Mouse (Mus musculus): ENCODE data around the gene Erbin. TPM values are rescaled to one million over a fixed set of nuclear protein-coding genes. Genes with fewer than 3 reads are reported as not detected.

Gene Erbin
- polyA plus RNA-seq, 1 experiment from 2014 or later = 20.3 TPM

GRCm38 (mm10) chr13:103859041-103859440 lies 61.3 kb downstream of the Erbin start:
- WGBS = 85% methylated on average over 2 of the region's 2 CpGs
- H3K36me3 ChIP-seq = peaks cover 21% of the 10 kb centered on the region
- no peaks in the 10 kb centered on the region for H3K27me3 ChIP-seq
- H3K4me3 ChIP-seq = no peak overlapping the region
- H3K9me3 ChIP-seq = no peaks in the 10 kb centered on the region
- no peak for ATAC-seq (ENCODE audit: insufficient number of reproducible peaks, low FRiP score, low TSS enrichment, low read depth)
- H3K4me2 ChIP-seq = no peak overlapping the region
- H3K27ac ChIP-seq = no peak overlapping the region
- H3K4me1 ChIP-seq = no peaks in the 10 kb centered on the region
- no peak overlapping the region for H3K9ac ChIP-seq

- Histone ChIP-seq H3K4me1 (no peaks in the 10 kb centered on the region), H3K4me3 (no peak overlapping the region), H3K27ac (no peak overlapping the region), H3K4me2 (no peak overlapping the region), H3K9me3 (no peaks in the 10 kb centered on the region), H3K9ac (no peak overlapping the region), H3K36me3 (peaks cover 29% of the 10 kb centered on the region), H3K27me3 (no peaks in the 10 kb centered on the region)
- no peak for ATAC-seq (ENCODE audit: insufficient number of reproducible peaks, low FRiP score, low TSS enrichment, low read depth)
- WGBS = 88% methylated on average over 2 of the region's 2 CpGs
Observed at GRCm38 (mm10) chr13:103847614-103848013, 72.7 kb downstream of the Erbin start.

GRCm38 (mm10) chr13:103841287-103842201 lies 78.8 kb downstream of the Erbin start:
- no peak overlapping the region for H3K4me2 ChIP-seq
- H3K4me3 ChIP-seq = no peak overlapping the region
- no peak for ATAC-seq (ENCODE audit: insufficient number of reproducible peaks, low FRiP score, low TSS enrichment, low read depth)
- H3K27ac ChIP-seq = no peak overlapping the region
- H3K9me3 ChIP-seq = no peaks in the 10 kb centered on the region
- no peaks in the 10 kb centered on the region; the same call in 1 of the 2 replicates for H3K4me1 ChIP-seq
- no peaks in the 10 kb centered on the region for H3K27me3 ChIP-seq
- WGBS = 87% methylated on average over 5 of the region's 5 CpGs
- H3K9ac ChIP-seq = no peak overlapping the region
- H3K36me3 ChIP-seq = peaks cover 52% of the 10 kb centered on the region

DNA sequence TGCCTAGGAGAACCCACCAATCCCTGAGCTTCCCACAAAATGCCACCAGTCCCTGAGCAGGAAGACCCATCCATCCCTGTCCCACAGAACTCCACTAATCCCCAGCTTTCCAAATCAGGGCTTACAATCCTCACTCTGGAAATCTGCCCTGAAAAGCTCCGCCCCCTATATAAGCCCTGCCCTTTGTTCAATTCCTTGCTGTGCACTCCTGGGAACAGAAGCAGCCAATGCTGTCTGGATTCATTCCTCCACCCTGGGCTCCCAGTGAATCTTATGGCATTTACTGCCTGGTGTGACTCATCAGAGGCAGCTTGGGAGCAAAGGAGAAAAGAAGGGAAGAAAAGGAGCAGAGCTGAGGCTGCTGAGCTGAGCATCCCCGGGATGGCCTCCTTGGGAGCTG lies 81.7 kb downstream of the Erbin start:
- 81% methylated on average over 2 of the region's 2 CpGs for WGBS
- Histone ChIP-seq H3K27me3 (no peaks in the 10 kb centered on the region), H3K36me3 (peaks cover 55% of the 10 kb centered on the region), H3K4me2 (no peak overlapping the region), H3K9me3 (no peaks in the 10 kb centered on the region), H3K27ac (no peak overlapping the region), H3K4me1 (no peaks in the 10 kb centered on the region; the same call in 1 of the 2 replicates), H3K9ac (no peak overlapping the region), H3K4me3 (no peak overlapping the region)
- ATAC-seq (ENCODE audit: insufficient number of reproducible peaks, low FRiP score, low TSS enrichment, low read depth) = no peak

DNA sequence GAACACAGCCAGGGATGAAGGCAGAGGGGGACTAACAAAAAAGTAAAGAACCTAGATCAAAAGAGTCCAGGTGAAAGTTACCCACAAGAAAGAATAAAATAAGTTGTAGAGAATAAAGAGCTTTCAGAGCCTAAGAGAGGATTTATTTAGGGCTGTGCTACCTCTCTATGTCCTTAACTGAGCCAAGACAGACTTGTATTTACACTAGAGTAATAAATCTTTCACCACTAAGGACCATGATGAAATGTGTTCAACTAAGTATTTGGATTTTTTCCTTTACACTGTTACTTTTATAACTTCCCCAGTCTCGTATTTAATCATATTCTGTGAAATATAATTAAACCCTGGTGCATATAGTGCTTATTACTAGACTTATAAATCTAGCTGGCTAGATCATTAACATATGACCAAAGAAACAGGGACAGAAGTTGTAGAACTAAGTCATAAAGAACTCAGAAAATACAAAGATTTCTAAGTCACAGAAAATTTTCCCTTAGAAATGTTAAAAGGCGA lies 90.6 kb downstream of the Erbin start:
- Histone ChIP-seq H3K4me3 (no peak overlapping the region), H3K4me2 (no peak overlapping the region), H3K27me3 (no peaks in the 10 kb centered on the region), H3K36me3 (peaks cover 20% of the 10 kb centered on the region), H3K9me3 (no peaks in the 10 kb centered on the region), H3K27ac (no peak overlapping the region), H3K9ac (no peak overlapping the region), H3K4me1 (no peaks in the 10 kb centered on the region)
- ATAC-seq (ENCODE audit: insufficient number of reproducible peaks, low FRiP score, low TSS enrichment, low read depth) = peak; percentile 35; the same call in 1 of the 2 replicates
- 39% methylated on average over 2 of the region's 2 CpGs for WGBS

DNA sequence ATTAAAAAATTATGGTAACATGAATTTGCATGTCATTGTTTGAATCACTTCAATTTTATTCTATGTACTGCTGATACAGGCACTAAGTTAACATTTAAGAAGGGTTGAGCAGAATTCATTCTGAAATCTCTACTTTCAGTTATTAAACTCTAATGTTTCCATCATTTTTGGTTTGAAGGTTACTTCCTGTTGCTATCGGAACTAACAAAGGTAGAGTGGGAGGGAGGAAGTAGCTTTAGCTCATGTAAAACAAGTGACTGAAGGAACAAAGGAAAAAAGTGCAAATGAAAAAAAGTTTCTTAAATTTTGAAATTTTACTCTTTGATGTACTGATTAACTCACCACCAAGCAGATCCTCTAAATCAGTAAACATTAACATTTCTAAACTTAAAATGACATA lies 98.0 kb downstream of the Erbin start:
- Histone ChIP-seq H3K27ac (no peak overlapping the region), H3K9ac (no peak overlapping the region), H3K4me1 (no peaks in the 10 kb centered on the region), H3K9me3 (no peaks in the 10 kb centered on the region), H3K27me3 (no peaks in the 10 kb centered on the region), H3K4me3 (no peak overlapping the region), H3K4me2 (no peak overlapping the region), H3K36me3 (peaks cover 32% of the 10 kb centered on the region)
- ATAC-seq (ENCODE audit: insufficient number of reproducible peaks, low FRiP score, low TSS enrichment, low read depth) = no peak
- 93% methylated on average over 1 of the region's 1 CpGs for WGBS

GRCm38 (mm10) chr13:103819377-103819776 lies 100.9 kb downstream of the Erbin start:
- H3K36me3 ChIP-seq = peaks cover 40% of the 10 kb centered on the region

GRCm38 (mm10) chr13:103817935-103818334 lies 102.4 kb downstream of the Erbin start:
- peaks cover 32% of the 10 kb centered on the region for H3K36me3 ChIP-seq
- no peak overlapping the region for H3K27ac ChIP-seq
- no peaks in the 10 kb centered on the region for H3K4me1 ChIP-seq
- H3K9ac ChIP-seq = no peak overlapping the region
- no peak overlapping the region for H3K4me2 ChIP-seq
- ATAC-seq (ENCODE audit: insufficient number of reproducible peaks, low FRiP score, low TSS enrichment, low read depth) = no peak
- no peaks in the 10 kb centered on the region for H3K27me3 ChIP-seq
- 90% methylated on average over 3 of the region's 3 CpGs for WGBS
- no peaks in the 10 kb centered on the region for H3K9me3 ChIP-seq
- H3K4me3 ChIP-seq = no peak overlapping the region

More at GRCm38 (mm10) chr13:103819377-103819776, 100.9 kb downstream of the Erbin start:
- Histone ChIP-seq H3K4me3 (no peak overlapping the region), H3K4me2 (no peak overlapping the region), H3K27ac (no peak overlapping the region), H3K4me1 (no peaks in the 10 kb centered on the region), H3K9me3 (no peaks in the 10 kb centered on the region), H3K9ac (no peak overlapping the region), H3K27me3 (no peaks in the 10 kb centered on the region)
- ATAC-seq (ENCODE audit: insufficient number of reproducible peaks, low FRiP score, low TSS enrichment, low read depth) = no peak
- WGBS = 84% methylated on average over 5 of the region's 5 CpGs

- Histone ChIP-seq H3K4me2 (no peak overlapping the region), H3K9ac (no peak overlapping the region), H3K9me3 (no peaks in the 10 kb centered on the region), H3K27me3 (no peaks in the 10 kb centered on the region), H3K4me3 (no peak overlapping the region), H3K36me3 (peaks cover 7% of the 10 kb centered on the region), H3K27ac (no peak overlapping the region), H3K4me1 (peaks cover 3% of the 10 kb centered on the region; the same call in 1 of the 2 replicates)
- WGBS = 79% methylated on average over 5 of the region's 5 CpGs
- ATAC-seq (ENCODE audit: insufficient number of reproducible peaks, low FRiP score, low TSS enrichment, low read depth) = no peak
Observed at GRCm38 (mm10) chr13:103807464-103807863, 112.8 kb downstream of the Erbin start.

GRCm38 (mm10) chr13:103806210-103806851 lies 114.0 kb downstream of the Erbin start:
- Histone ChIP-seq H3K36me3 (peaks cover 6% of the 10 kb centered on the region; the same call in 1 of the 2 replicates), H3K27me3 (no peaks in the 10 kb centered on the region), H3K27ac (no peak overlapping the region), H3K4me2 (no peak overlapping the region), H3K9ac (no peak overlapping the region), H3K9me3 (no peaks in the 10 kb centered on the region), H3K4me1 (peaks cover 3% of the 10 kb centered on the region; the same call in 1 of the 2 replicates), H3K4me3 (no peak overlapping the region)
- 40% methylated on average over 6 of the region's 6 CpGs for WGBS
- ATAC-seq (ENCODE audit: insufficient number of reproducible peaks, low FRiP score, low TSS enrichment, low read depth) = no peak

- Histone ChIP-seq H3K9me3 (no peaks in the 10 kb centered on the region), H3K27me3 (no peaks in the 10 kb centered on the region), H3K4me1 (peaks cover 3% of the 10 kb centered on the region; the same call in 1 of the 2 replicates), H3K4me3 (no peak overlapping the region), H3K36me3 (no peaks in the 10 kb centered on the region), H3K9ac (no peak overlapping the region), H3K4me2 (no peak overlapping the region), H3K27ac (no peak overlapping the region)
- ATAC-seq (ENCODE audit: insufficient number of reproducible peaks, low FRiP score, low TSS enrichment, low read depth) = no peak
- 63% methylated on average over 5 of the region's 5 CpGs for WGBS
Observed at GRCm38 (mm10) chr13:103803721-103804120, 116.6 kb downstream of the Erbin start.

DNA sequence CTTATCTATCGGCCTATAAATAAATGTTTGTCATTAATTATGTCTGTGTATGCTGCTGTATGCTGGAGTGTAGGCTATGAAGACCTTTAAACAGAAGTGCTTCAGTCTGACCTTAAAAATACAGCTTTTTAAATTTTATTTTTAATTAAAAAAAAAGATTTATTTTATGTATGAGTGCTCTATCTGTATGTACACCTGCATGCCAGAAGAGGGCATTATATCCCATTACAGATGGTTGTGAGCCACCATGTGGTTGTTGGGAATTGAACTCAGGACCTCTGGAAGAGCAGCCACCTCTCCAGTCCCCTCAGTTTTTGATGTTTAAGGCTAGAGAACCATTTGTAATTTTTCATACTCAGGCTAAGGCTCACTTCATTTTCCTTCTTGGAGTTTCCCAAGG lies 119.3 kb downstream of the Erbin start:
- H3K4me3 ChIP-seq = no peak overlapping the region
- H3K4me1 ChIP-seq = no peaks in the 10 kb centered on the region
- H3K27ac ChIP-seq = no peak overlapping the region
- 94% methylated on average over 1 of the region's 1 CpGs for WGBS
- no peak for ATAC-seq (ENCODE audit: insufficient number of reproducible peaks, low FRiP score, low TSS enrichment, low read depth)
- H3K27me3 ChIP-seq = no peaks in the 10 kb centered on the region
- H3K9me3 ChIP-seq = no peaks in the 10 kb centered on the region
- no peaks in the 10 kb centered on the region for H3K36me3 ChIP-seq
- H3K9ac ChIP-seq = no peak overlapping the region
- H3K4me2 ChIP-seq = no peak overlapping the region

All from limb, embryonic 15.5 days (tissue).